Mouse (Mus musculus): ENCODE measurements around the gene 1700020D05Rik.

DNA sequence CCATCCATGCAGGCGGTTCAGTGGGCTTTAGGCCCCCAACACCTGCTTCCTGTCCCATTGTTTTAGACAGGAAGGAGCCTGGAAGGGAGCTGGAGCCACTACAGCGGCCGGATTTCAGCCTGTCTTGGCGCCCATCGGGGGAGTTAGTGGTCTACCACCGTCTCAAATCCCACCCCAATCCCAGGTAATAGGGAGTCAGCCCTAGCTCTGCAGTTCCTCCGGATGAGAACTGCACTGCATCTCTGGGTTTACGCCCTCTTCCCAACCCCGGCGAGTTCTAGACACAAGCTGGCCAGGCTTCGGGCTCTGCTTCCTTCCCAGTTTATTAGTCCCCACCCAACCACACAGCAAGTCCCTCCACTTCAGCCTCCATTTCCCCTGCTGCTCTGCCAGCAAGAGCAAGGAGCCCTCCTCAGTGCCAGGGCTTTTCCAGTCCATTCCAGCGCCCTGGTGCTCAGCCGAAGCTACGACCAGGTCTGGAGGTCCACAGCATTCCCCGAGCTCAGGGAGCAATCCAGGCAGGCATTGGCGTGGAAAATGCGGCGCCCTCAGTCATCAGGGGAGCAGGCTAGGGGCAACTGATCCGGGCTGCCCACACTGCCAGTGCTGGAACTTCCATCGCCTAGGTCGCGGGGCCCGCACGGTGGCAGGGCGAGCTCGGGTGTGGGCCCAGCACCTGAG is 47.2 kb downstream of the 1700020D05Rik start:
- TF ChIP-seq CTCF (IDR thresholded peaks at IDR 0.05; ENCODE audit: extremely low read depth, insufficient read depth, insufficient read length, insufficient replicate concordance) (no peak), POLR2A (IDR thresholded peaks at IDR 0.05; ENCODE audit: low read depth, low read length) (no peak)

Data from spleen, adult 2 months (tissue).